ENCODE assay signal across 9 mouse cellular contexts in genomic region chr4:132636554-132636953, GRCm38 (mm10). TPM values are rescaled to one million over a fixed set of nuclear protein-coding genes. Genes with fewer than 3 reads are reported as not detected.
A peak's percentile ranks its signal among the peaks of the same experiment; 100 is the strongest.
DNase-seq lines count a peak whose midpoint lies in the region; ATAC-seq and TF ChIP-seq lines count a peak whose summit lies in the region.
"Had no signal": no experiment of that assay in that cellular context is flagged by ENCODE, and none has a peak within 500 bp of the region (broad histone marks: within the 10 kb centered on the region; RNA-seq: fewer than 3 reads in every experiment).

No protein-coding gene starts in this region.

- H3K9ac ChIP-seq in heart, adult 2 months (ENCODE audit: low read depth, low read length) = no peak overlapping the region
- H3K9ac ChIP-seq in heart, embryonic 12.5 days = no peak overlapping the region

- no peak for TF ChIP-seq POLR2A in heart, adult 2 months (IDR thresholded peaks at IDR 0.05; ENCODE audit: insufficient read depth, low read depth, low read length)

- TF ChIP-seq CTCF in heart, adult 2 months (IDR thresholded peaks at IDR 0.05) = peak; percentile 71

- no peaks in the 10 kb centered on the region for H3K79me2 ChIP-seq in heart, adult 2 months (replicated peaks; ENCODE audit: control insufficient read depth, insufficient read depth, low read length)
- peaks cover 65% of the 10 kb centered on the region for H3K79me2 ChIP-seq in macrophage (ENCODE audit: inconsistent target)

- intact Hi-C loops in heart, adult 2 months (cut with DNase I) = loop anchor here (1.0 kb wide), 1 partner anchor 90 kb away; no protein-coding TSS in a partner anchor

- 0 out of 2 replicates have a peak, but pooled peaks have one; percentile 11 for TF ChIP-seq EP300 in heart, adult 2 months (IDR thresholded peaks at IDR 0.05; ENCODE audit: insufficient read depth, low read depth, low read length)

- no peak for ATAC-seq in heart, embryonic 12.5 days (ENCODE audit: insufficient number of reproducible peaks, low FRiP score)

- no peak overlapping the region for H3K4me3 ChIP-seq in heart, adult 2 months
- H3K4me3 ChIP-seq in heart, embryonic 12.5 days = no peak overlapping the region
- no peak overlapping the region for H3K4me3 ChIP-seq in macrophage (ENCODE audit: inconsistent target)
- H3K4me3 ChIP-seq in forebrain, embryonic 10.5 days = no peak overlapping the region
- H3K4me3 ChIP-seq: myocyte had no signal

- H3K9me3 ChIP-seq in heart, embryonic 12.5 days (replicated peaks) = no peaks in the 10 kb centered on the region
- no peaks in the 10 kb centered on the region for H3K9me3 ChIP-seq in forebrain, embryonic 10.5 days

- H3K27me3 ChIP-seq in heart, adult 2 months (ENCODE audit: control insufficient read depth, insufficient read depth, low read length) = no peaks in the 10 kb centered on the region
- H3K27me3 ChIP-seq in heart, embryonic 12.5 days (replicated peaks) = no peaks in the 10 kb centered on the region
- H3K27me3 ChIP-seq in forebrain, embryonic 10.5 days (ENCODE audit: poor library complexity, severe bottlenecking) = no peaks in the 10 kb centered on the region

- DNase-seq in heart, adult 2 months = no peak
- DNase-seq in right cerebral cortex, postnatal 4 days = peak; percentile 32
- no peak for DNase-seq in right cerebral cortex, postnatal 36 days (ENCODE audit: low spot score in 2 of 2)
- peak; percentile 56 for DNase-seq in brain, adult 2 months (ENCODE audit: low read depth, low spot score)
- DNase-seq in layer of hippocampus, adult 9-11 months = no peak
- no peak for DNase-seq in forebrain, embryonic 10.5 days (ENCODE audit: extremely low spot score, low spot score)

- peaks cover 7% of the 10 kb centered on the region for H3K36me3 ChIP-seq in heart, adult 2 months (ENCODE audit: control insufficient read depth, insufficient read depth, low read length)
- 0 out of 2 replicates have a peak, but pooled peaks cover under 1% of the 10 kb centered on the region for H3K36me3 ChIP-seq in heart, embryonic 12.5 days
- H3K36me3 ChIP-seq in macrophage (ENCODE audit: inconsistent target) = no peaks in the 10 kb centered on the region
- peaks cover 6% of the 10 kb centered on the region for H3K36me3 ChIP-seq in forebrain, embryonic 10.5 days (replicated peaks)

- H3K4me1 ChIP-seq in heart, adult 2 months (ENCODE audit: control insufficient read depth, insufficient read depth, low read length) = peaks cover 4% of the 10 kb centered on the region
- H3K4me1 ChIP-seq in heart, embryonic 12.5 days (replicated peaks) = peaks cover 10% of the 10 kb centered on the region
- peaks cover 23% of the 10 kb centered on the region for H3K4me1 ChIP-seq in forebrain, embryonic 10.5 days

- 40% methylated on average over 4 of the region's 4 CpGs for WGBS in heart, adult 2 months
- 50% methylated on average over 4 of the region's 4 CpGs for WGBS in heart, embryonic 12.5 days
- whole genome bisulfite sequencing in macrophage (ENCODE audit: missing documents) = 60% methylated on average over 4 of the region's 4 CpGs
- WGBS in forebrain, embryonic 10.5 days = 61% methylated on average over 4 of the region's 4 CpGs

- no peak overlapping the region for H3K4me2 ChIP-seq in heart, embryonic 12.5 days

- no peak overlapping the region for H3K27ac ChIP-seq in heart, adult 2 months
- H3K27ac ChIP-seq in heart, embryonic 12.5 days (ENCODE audit: poor library complexity, severe bottlenecking) = no peak overlapping the region
- peak overlapping the region; percentile 22 for H3K27ac ChIP-seq in macrophage
- no peak overlapping the region for H3K27ac ChIP-seq in forebrain, embryonic 10.5 days

RNA-seq across cellular contexts. Expression of gene Eya3, which starts 2.2 kb away (rescaled TPM):
- total RNA-seq in heart, adult 2 months (2021) = 10 to 100 TPM; 29.8 to 31.8 TPM
- 26.6 and 41.7 TPM in 2 replicates for polyA plus RNA-seq in heart, adult 2 months (2012; rRNA removed)
- 23.5 and 23.9 TPM in 2 replicates for polyA plus RNA-seq in heart, embryonic 12.5 days (2016; fragmentation: Nextera tagmentation; extraction: Ambion mirVana)
- total RNA-seq in macrophage (2018; cell fraction: chromatin; rRNA removed) = 100 to 1,000 TPM in 5 of 26 experiments, 10 to 100 TPM in 21; 37.9 to 115 (median 78.3) TPM
- total RNA-seq in macrophage (2018; cell fraction: cytosol; rRNA removed) = 10 to 100 TPM; 26.3 to 45.4 (median 36.3) TPM
- 10 to 100 TPM; 30.6 to 83.4 (median 48.7) TPM for total RNA-seq in macrophage (2018; cell fraction: nucleus; rRNA removed)
- 29.7 to 70.2 TPM (median 32.1 TPM) in 3 replicates for polyA plus RNA-seq in macrophage (2018)
- 35.6 and 39.1 TPM in 2 replicates for polyA plus RNA-seq in forebrain, embryonic 10.5 days (2016; fragmentation: Nextera tagmentation; extraction: Ambion mirVana)

Comparison
In these comparisons a context has a peak if more than half of its experiments do, and no peak if none do; other contexts are left out.
1. DNase-seq: peak in right cerebral cortex, postnatal 4 days (single experiment) and brain, adult 2 months (single experiment); none in heart, adult 2 months (0 of 2), right cerebral cortex, postnatal 36 days (0 of 2), layer of hippocampus, adult 9-11 months (single experiment) and forebrain, embryonic 10.5 days (single experiment).